Mouse (Mus musculus) forebrain, embryonic 13.5 days (tissue): ENCODE results near the gene Cyth1. TPM values are rescaled to one million over a fixed set of nuclear protein-coding genes. Genes with fewer than 3 reads are reported as not detected.
A peak's percentile ranks its signal among the peaks of the same experiment; 100 is the strongest.

ENCODE experiments used
- ATAC-seq: fragments of 200-750 bp; cut with Nextera tagmentation; 2 replicates; pipeline ENCODE4 v1.8.0; 2017
- H3K27ac ChIP-seq: fragments of 300-500 bp; sonication (generic); 2 replicates; pipeline ENCODE4 v1.5.1; 2015; ENCODE audit warnings: inconsistent platforms, mild to moderate bottlenecking, moderate library complexity
- H3K27me3 ChIP-seq: fragments of 300-500 bp; sonication (generic); 2 replicates; pipeline ENCODE4 v1.6.1; 2015; ENCODE audit warnings: mild to moderate bottlenecking, inconsistent platforms
- H3K36me3 ChIP-seq: fragments of 300-500 bp; sonication (generic); 2 replicates; pipeline ENCODE4 v1.6.1; 2015; ENCODE audit warnings: mild to moderate bottlenecking, inconsistent platforms; ENCODE audit not compliant: poor library complexity, severe bottlenecking
- H3K4me1 ChIP-seq: fragments of 300-500 bp; sonication (generic); 2 replicates; pipeline ENCODE4 v1.6.1; 2015; ENCODE audit warnings: inconsistent platforms
- H3K4me2 ChIP-seq: fragments of 300-500 bp; sonication (generic); 2 replicates; pipeline ENCODE4 v1.6.1; 2015; ENCODE audit warnings: inconsistent platforms, mild to moderate bottlenecking, moderate library complexity
- H3K4me3 ChIP-seq: fragments of 300-500 bp; sonication (generic); 2 replicates; pipeline ENCODE4 v1.5.1; 2015; ENCODE audit warnings: mild to moderate bottlenecking, inconsistent platforms
- H3K9ac ChIP-seq: fragments of 300-500 bp; sonication (generic); 2 replicates; pipeline ENCODE4 v1.6.1; 2015; ENCODE audit warnings: mild to moderate bottlenecking, inconsistent platforms
- H3K9me3 ChIP-seq: fragments of 300-500 bp; sonication (generic); replicated peaks from 2 replicates; pipeline ENCODE4 v1.6.1; 2016; ENCODE audit warnings: inconsistent platforms
- WGBS: fragments of 180-500 bp; shearing (Covaris S2); methylation state at CpG from one replicate; pipeline ENCODE4 v1.1.7; 2015; 5-methylcytosine and 5-hydroxymethylcytosine counted together
- polyA plus RNA-seq: library from polyadenylated mRNA; unstranded; fragments of >200 nt; fragmentation: Nextera tagmentation; extraction: Ambion mirVana; gene quantifications from 2 replicates; pipeline ENCODE4 v1.2.1, GENCODE M21; 2015

Gene Cyth1
- polyA plus RNA-seq, 1 experiment from 2014 or later = 22.7 TPM

DNA sequence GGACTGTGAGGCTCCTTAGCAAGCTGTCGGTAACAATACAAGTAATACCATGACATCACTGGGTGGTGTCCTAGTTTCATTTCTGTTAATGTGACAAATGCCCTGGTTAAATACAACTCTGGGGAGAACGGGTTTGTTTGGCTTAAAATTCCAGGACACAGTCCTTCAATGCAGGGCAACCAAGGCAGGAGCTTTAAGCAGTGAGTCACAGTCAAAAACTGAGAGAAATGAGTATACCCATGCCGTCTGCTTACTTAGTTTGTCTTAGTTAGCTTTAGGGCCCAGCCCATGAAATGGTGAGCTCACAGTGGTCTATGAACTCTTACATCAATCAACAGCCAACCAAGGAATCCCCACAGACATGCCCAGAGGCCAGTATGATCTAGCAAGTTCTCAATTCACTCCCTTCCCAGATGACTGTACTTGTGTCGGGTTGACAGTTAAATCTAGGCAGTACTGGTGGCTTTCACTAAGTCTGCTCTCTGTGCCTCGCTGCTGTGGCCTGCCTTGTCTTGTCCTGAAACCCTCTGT, 32.4 kb downstream of the Cyth1 start:
- H3K4me3 ChIP-seq = no peak overlapping the region
- H3K27me3 ChIP-seq = no peaks in the 10 kb centered on the region
- no peaks in the 10 kb centered on the region for H3K9me3 ChIP-seq
- H3K27ac ChIP-seq = no peak overlapping the region
- ATAC-seq = no peak
- no peaks in the 10 kb centered on the region for H3K36me3 ChIP-seq
- H3K4me1 ChIP-seq = peaks cover 21% of the 10 kb centered on the region
- H3K9ac ChIP-seq = no peak overlapping the region
- H3K4me2 ChIP-seq = no peak overlapping the region
- WGBS = 80% methylated on average over 5 of the region's 5 CpGs

DNA sequence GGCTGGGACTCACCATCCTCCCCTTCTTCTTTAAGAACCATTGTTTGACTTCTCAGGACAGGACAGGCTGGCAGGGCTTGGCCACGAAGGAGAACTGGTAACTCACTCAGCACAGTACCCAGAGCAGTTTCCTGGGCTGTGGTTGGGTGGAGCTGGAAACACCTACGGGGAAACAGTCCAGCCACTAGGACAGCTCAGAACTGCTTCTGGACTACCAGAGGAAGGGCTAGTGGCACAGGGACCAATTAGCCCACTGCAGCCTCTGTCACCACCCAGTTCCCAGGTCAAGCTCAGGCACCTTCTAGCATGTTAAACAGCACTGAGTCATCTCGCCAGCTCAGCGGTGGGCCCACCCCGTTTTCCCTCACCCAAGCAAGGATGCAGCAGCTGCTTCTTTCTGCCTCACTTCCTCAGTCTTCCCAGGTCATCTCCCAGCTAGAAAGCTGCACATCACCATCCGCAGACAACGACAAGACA, 35.7 kb downstream of the Cyth1 start:
- H3K4me2 ChIP-seq = no peak overlapping the region
- ATAC-seq = no peak
- H3K27ac ChIP-seq = no peak overlapping the region; the same call in 1 of the 2 replicates
- no peak overlapping the region for H3K9ac ChIP-seq
- WGBS = 76% methylated on average over 7 of the region's 7 CpGs
- H3K9me3 ChIP-seq = no peaks in the 10 kb centered on the region
- H3K4me1 ChIP-seq = peaks cover 54% of the 10 kb centered on the region
- H3K36me3 ChIP-seq = no peaks in the 10 kb centered on the region
- H3K4me3 ChIP-seq = no peak overlapping the region
- no peaks in the 10 kb centered on the region for H3K27me3 ChIP-seq

DNA sequence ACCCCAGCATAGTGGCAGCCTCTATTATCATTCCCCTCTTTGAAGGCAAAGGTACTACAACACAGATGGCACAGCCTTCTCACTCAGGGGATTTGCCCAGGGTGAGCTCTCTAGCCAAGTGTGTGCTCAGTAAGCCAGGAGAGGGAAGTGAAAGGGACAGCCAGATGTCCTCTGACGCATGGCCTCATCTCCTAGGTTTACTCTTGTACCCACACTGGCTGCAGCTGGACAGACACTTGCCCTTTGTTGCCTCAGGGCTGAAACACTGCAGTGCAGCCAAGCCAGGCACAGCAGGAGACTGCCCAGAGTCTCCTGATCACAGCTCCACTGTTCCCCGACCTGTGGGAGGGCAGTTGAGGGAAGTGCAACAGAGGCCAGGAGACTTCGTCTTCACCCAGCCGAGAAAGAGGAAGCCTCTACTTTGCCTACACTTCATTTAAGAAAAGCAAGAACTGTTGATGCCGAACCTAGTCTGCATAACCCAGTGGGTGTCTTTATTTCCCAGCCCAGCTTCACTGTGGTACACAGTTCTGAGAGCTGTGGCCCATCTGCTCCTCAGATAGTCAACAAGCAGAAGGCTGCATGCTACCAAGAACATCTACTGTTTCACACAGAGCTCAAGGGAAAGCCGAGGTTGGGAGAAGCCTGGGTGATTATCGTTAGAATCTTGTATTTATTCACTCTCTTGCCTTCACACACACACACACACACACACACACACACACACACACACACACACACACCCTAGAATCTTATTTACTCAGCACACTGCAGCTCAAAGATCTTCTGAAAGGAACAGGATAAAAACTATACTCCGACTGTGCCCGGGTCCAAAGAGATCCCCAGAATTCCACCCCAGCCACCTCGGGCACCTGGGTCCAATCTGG, 36.4 kb downstream of the Cyth1 start:
- H3K36me3 ChIP-seq = no peaks in the 10 kb centered on the region
- no peak overlapping the region for H3K4me3 ChIP-seq
- H3K27me3 ChIP-seq = no peaks in the 10 kb centered on the region
- H3K9me3 ChIP-seq = no peaks in the 10 kb centered on the region
- WGBS = 39% methylated on average over 10 of the region's 10 CpGs
- 0 out of 2 replicates have a peak overlapping the region, but pooled peaks have one; percentile 8 for H3K4me2 ChIP-seq
- ATAC-seq = no peak
- no peak overlapping the region for H3K9ac ChIP-seq
- peaks cover 61% of the 10 kb centered on the region for H3K4me1 ChIP-seq
- peak overlapping the region; percentile 66 for H3K27ac ChIP-seq

DNA sequence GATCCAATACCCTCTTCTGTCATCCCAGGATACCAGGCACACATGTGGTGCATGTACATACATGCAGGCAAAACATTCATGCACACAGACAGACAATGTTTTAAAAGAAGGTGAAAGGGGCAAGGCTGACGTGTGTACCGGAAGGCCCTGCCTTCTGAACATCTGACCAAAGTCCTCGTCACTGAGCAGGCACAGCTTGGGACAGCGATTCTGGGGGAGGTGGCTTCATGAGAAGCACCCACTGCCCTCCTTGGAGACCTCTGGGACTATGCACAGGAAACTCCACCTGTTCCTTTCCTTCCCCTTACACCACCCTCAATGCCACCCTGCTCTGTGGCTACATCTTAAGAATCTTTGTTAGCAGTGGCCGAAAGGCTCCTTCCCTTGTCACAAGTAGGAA, 37.4 kb downstream of the Cyth1 start:
- H3K4me2 ChIP-seq = no peak overlapping the region
- no peak for ATAC-seq
- 93% methylated on average over 5 of the region's 5 CpGs for WGBS

DNA sequence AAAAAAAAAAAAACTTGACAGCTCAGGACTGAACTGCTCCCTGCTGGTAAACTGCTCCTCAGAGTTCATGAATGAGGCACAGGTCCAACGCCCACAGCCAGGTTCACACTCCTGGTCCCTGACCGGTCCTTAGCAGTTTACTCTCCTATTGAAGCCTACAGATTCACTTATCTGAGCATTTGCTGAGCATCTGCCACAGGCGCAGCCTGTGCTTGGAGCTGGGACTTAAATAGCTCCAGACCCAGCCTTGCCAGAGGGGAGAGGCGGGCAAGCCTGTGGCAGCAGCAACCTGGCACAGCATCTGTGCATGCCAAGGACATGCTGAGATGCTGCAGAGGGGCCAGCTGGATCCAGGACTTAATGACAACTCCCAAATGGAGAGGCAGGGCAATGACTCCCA, 38.3 kb downstream of the Cyth1 start:
- H3K27ac ChIP-seq = peak overlapping the region; percentile 74
- no peaks in the 10 kb centered on the region for H3K9me3 ChIP-seq
- no peak overlapping the region for H3K4me2 ChIP-seq
- 70% methylated on average over 4 of the region's 4 CpGs for WGBS
- H3K27me3 ChIP-seq = no peaks in the 10 kb centered on the region
- H3K4me3 ChIP-seq = no peak overlapping the region
- no peaks in the 10 kb centered on the region for H3K36me3 ChIP-seq
- H3K4me1 ChIP-seq = peaks cover 61% of the 10 kb centered on the region
- peak; percentile 59; the same call in 1 of the 2 replicates for ATAC-seq
- H3K9ac ChIP-seq = no peak overlapping the region

More for the DNA sequence above, 37.4 kb downstream of the Cyth1 start:
- Histone ChIP-seq H3K9ac (no peak overlapping the region), H3K4me3 (no peak overlapping the region), H3K4me1 (peaks cover 61% of the 10 kb centered on the region), H3K9me3 (no peaks in the 10 kb centered on the region), H3K27me3 (no peaks in the 10 kb centered on the region), H3K27ac (peak overlapping the region; percentile 74; the same call in 1 of the 2 replicates), H3K36me3 (no peaks in the 10 kb centered on the region)

DNA sequence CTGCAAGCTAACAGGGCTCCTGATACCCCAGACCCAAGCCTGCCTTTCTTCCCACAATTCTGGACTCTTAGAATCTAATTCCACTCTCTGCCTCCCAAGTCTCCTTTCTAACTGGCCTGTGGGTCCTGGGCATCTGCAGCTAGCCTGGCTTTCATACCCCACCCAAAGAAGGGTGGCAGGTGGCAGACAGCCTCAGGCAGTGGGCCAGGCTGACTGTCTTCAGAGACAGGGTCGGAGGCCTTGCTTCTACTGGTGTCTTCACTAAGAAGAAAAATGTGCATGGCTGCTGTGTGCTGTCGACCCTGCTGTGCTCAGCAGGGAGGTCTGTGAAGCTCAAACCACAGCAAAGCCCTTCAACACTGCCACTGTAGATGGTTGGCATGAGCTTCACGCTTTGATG, 39.0 kb downstream of the Cyth1 start:
- peak overlapping the region; percentile 74; the same call in 1 of the 2 replicates for H3K27ac ChIP-seq
- ATAC-seq = no peak
- 66% methylated on average over 3 of the region's 3 CpGs for WGBS

DNA sequence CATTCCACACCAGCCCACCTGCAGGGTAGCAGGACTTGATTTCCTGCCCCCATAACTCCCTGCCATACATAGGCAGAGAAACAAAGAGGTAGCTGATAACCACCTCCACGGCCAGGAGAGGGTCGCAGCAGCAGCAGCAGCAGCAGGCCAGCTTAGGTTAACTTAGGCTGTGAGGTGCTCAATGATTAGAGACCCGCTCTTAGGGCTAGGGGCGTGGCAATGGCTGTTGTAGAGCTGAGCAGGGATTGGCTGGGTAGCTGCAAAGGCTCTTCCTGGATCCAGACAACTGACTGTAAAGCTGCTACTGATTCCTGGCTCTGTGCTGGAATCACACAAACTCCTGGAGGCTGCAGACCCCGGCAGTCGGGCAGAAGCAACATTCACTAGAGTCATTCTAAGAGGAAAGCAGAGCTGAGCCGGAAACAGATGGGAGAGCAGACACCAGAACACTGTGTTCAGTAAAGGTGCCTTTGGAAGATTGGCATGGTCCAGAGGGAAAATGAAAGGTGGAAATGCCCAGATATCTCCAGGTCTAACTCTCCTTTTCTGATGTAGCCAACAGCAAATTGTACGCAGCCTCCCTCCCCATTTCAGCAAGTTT, 39.6 kb downstream of the Cyth1 start:
- H3K27ac ChIP-seq = peak overlapping the region; percentile 74
- H3K4me1 ChIP-seq = peaks cover 62% of the 10 kb centered on the region
- no peaks in the 10 kb centered on the region for H3K27me3 ChIP-seq
- H3K9me3 ChIP-seq = no peaks in the 10 kb centered on the region
- H3K4me2 ChIP-seq = no peak overlapping the region; the same call in 1 of the 2 replicates
- H3K9ac ChIP-seq = peak overlapping the region; percentile 23; the same call in 1 of the 2 replicates
- 0 out of 2 replicates have a peak, but pooled peaks have one; percentile 21 for ATAC-seq
- no peaks in the 10 kb centered on the region for H3K36me3 ChIP-seq
- whole genome bisulfite sequencing = 26% methylated on average over 8 of the region's 8 CpGs
- H3K4me3 ChIP-seq = no peak overlapping the region

More for the DNA sequence above, 39.0 kb downstream of the Cyth1 start:
- Histone ChIP-seq H3K4me1 (peaks cover 61% of the 10 kb centered on the region), H3K4me2 (no peak overlapping the region), H3K27me3 (no peaks in the 10 kb centered on the region), H3K4me3 (no peak overlapping the region), H3K9ac (peak overlapping the region; percentile 40; the same call in 1 of the 2 replicates), H3K9me3 (no peaks in the 10 kb centered on the region), H3K36me3 (no peaks in the 10 kb centered on the region)

DNA sequence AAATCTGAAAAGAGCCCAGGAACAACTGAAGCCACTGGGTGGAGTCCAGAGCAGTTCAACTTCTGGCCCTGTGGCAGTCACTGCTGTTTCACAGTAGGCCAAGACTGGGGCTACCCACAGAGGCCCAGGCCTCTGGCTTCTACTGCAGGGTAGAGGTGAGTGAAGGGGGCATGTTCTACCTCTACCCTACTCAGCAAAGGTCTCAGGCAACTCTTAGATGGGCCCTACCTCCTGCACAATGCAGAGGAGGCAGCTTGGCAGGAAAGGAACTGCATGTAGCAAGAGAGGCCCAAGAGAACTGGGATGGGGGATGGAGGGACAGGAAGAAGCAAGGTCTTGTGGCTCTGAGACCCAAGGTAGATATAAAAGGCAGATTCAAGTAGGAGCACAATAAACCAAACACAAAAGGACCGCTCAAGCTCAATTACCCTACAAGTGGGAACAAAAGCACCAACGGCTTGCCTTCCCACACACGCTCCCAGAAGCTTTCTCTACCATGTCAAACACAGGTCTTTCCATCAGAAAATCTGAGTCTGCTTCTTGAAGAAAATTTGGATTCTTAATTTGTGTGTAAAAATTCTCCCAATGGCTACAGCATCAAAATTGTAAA, 40.9 kb downstream of the Cyth1 start:
- Histone ChIP-seq H3K4me2 (no peak overlapping the region), H3K36me3 (no peaks in the 10 kb centered on the region), H3K9me3 (no peaks in the 10 kb centered on the region), H3K4me3 (no peak overlapping the region), H3K9ac (no peak overlapping the region), H3K27ac (0 out of 2 replicates have a peak overlapping the region, but pooled peaks have one; percentile 74), H3K27me3 (no peaks in the 10 kb centered on the region), H3K4me1 (peaks cover 69% of the 10 kb centered on the region)
- WGBS = 17% methylated on average over 3 of the region's 3 CpGs
- no peak for ATAC-seq

DNA sequence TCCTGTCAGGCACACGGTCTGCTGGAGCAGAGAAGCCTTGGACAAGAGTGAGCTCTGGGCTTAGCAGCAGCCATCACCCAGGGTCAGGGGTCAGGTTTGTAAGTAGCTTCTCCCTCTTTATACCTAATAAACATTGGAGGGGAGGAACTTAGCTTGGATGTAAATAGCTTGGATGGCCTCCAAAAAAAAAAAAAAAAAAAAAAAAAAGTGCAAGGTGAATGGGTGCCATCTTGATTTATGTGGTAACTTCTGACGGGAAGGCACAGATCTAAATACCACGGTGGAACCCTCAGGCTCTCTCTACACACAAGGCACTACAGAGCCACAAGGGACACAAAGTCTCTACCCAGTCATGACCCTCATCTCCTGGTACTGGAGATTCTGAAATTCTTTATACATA, 42.1 kb downstream of the Cyth1 start:
- H3K4me3 ChIP-seq = no peak overlapping the region
- H3K27me3 ChIP-seq = no peaks in the 10 kb centered on the region
- no peak overlapping the region for H3K27ac ChIP-seq
- H3K4me1 ChIP-seq = peaks cover 69% of the 10 kb centered on the region
- H3K9ac ChIP-seq = no peak overlapping the region
- H3K4me2 ChIP-seq = no peak overlapping the region
- WGBS = 89% methylated on average over 3 of the region's 3 CpGs
- H3K9me3 ChIP-seq = no peaks in the 10 kb centered on the region
- H3K36me3 ChIP-seq = no peaks in the 10 kb centered on the region
- ATAC-seq = no peak

DNA sequence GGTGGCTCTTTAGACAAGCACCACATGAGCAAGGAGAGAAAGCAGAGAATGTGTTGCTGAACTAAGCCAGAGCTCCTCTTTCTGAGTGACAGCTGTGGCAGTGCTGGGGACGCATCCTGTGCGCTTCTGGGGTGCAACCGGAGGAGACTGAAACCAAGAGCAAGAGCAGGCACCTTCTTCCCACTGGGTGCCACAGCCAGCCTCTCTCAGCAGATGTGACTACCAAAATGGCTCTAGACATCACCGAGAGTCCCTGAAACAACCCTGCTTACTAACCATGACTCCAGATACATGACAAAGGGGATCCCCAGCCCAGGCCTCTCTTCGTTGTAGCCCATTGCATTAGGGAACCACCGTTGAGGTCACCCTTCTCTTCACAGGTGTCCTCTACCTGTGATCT, 44.9 kb downstream of the Cyth1 start:
- H3K27ac ChIP-seq = peak overlapping the region; percentile 98
- H3K9me3 ChIP-seq = no peaks in the 10 kb centered on the region
- no peaks in the 10 kb centered on the region for H3K36me3 ChIP-seq
- WGBS = 86% methylated on average over 6 of the region's 6 CpGs
- peak overlapping the region; percentile 85 for H3K9ac ChIP-seq
- peak overlapping the region; percentile 83; the same call in 1 of the 2 replicates for H3K4me2 ChIP-seq
- H3K4me3 ChIP-seq = no peak overlapping the region
- no peak for ATAC-seq
- no peaks in the 10 kb centered on the region for H3K27me3 ChIP-seq
- H3K4me1 ChIP-seq = peaks cover 69% of the 10 kb centered on the region

DNA sequence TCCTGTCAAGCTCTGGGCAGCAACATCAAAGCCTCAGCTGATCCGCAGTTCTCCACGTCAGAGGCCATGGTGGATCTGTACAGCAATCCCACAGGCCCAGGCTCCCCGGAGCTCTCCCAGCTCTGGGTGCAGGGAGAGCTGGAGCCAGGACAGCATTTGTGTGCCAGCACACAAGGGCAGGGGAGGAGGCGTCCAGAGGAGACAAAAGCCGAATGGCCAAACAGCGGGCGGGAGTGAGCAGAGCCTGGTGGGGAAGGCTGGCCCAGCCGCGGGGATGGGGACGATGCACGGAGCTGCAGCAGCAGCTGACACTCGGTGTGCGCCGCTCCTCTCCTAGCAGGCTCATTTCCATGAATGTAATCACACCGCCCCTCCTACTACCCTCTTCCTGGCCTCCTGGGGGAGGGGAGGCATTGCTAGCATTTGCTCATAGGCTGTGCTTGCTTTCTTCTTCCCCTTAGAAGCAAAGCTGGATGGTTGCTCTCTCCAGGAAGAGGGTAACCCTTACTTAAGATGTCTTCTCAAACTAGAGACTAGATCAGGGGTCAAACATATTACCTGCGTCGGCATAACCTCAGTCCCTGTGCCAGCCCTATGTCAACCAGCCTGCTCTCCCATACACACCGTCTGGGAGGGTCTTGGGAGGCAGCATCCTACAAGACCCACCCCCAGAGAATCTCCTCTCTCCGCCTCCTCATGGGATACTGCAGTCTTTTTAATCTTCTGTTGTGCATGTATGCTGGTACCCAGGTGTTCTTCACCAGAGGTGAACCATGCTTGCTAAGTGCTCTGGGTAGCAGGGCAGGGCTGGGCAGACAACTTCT, 45.8 kb downstream of the Cyth1 start:
- WGBS = 5% methylated on average over 19 of the region's 19 CpGs
- Histone ChIP-seq H3K9me3 (no peaks in the 10 kb centered on the region), H3K4me2 (peak overlapping the region; percentile 83), H3K36me3 (no peaks in the 10 kb centered on the region), H3K27ac (peak overlapping the region; percentile 98), H3K4me1 (peaks cover 69% of the 10 kb centered on the region), H3K9ac (peak overlapping the region; percentile 85), H3K27me3 (no peaks in the 10 kb centered on the region), H3K4me3 (peak overlapping the region; percentile 54)
- ATAC-seq = peak; percentile 91
